Comparison of ENCODE assay signal across 15 mouse cellular contexts in genomic region chr3:101097146-101097800, GRCm38 (mm10). TPM values are rescaled to one million over a fixed set of nuclear protein-coding genes. Genes with fewer than 3 reads are reported as not detected.
DNase-seq lines count a peak whose midpoint lies in the region; ATAC-seq and TF ChIP-seq lines count a peak whose summit lies in the region.
"Had no signal": no experiment of that assay in that cellular context is flagged by ENCODE, and none has a peak within 500 bp of the region (broad histone marks: within the 10 kb centered on the region; RNA-seq: fewer than 3 reads in every experiment).

No protein-coding gene starts in this region.

- H3K4me1 ChIP-seq in midbrain, embryonic 11.5 days (ENCODE audit: control insufficient read depth, insufficient read depth, low read length), result no peaks in the 10 kb centered on the region
- H3K4me1 ChIP-seq in midbrain, embryonic 10.5 days, result peaks cover 33% of the 10 kb centered on the region
- H3K4me1 ChIP-seq in embryonic facial prominence, embryonic 10.5 days, result peaks cover 30% of the 10 kb centered on the region
- H3K4me1 ChIP-seq in forebrain, postnatal 0 days (ENCODE audit: insufficient read depth), result 0 out of 2 replicates have a peak, but pooled peaks cover 10% of the 10 kb centered on the region
- no peaks in the 10 kb centered on the region for H3K4me1 ChIP-seq in liver, postnatal 0 days (ENCODE audit: insufficient read depth)

- H3K36me3 ChIP-seq in midbrain, embryonic 11.5 days (ENCODE audit: control insufficient read depth, insufficient read depth, low read length), result no peaks in the 10 kb centered on the region
- no peaks in the 10 kb centered on the region for H3K36me3 ChIP-seq in midbrain, embryonic 10.5 days
- no peaks in the 10 kb centered on the region; the same call in 1 of the 2 replicates for H3K36me3 ChIP-seq in embryonic facial prominence, embryonic 10.5 days (replicated peaks)
- no peaks in the 10 kb centered on the region for H3K36me3 ChIP-seq in forebrain, postnatal 0 days (ENCODE audit: insufficient read depth)
- H3K36me3 ChIP-seq in liver, postnatal 0 days (replicated peaks; ENCODE audit: insufficient read depth, low read length), result no peaks in the 10 kb centered on the region
- H3K36me3 ChIP-seq: heart, embryonic 13.5 days; kidney, embryonic 15.5 days had no signal

- TF ChIP-seq EP300 in liver, postnatal 0 days (IDR thresholded peaks at IDR 0.05; ENCODE audit: low read depth), result no peak

- no peak for TF ChIP-seq CTCF in forebrain, postnatal 0 days (IDR thresholded peaks at IDR 0.05; ENCODE audit: low read depth)
- TF ChIP-seq CTCF in liver, postnatal 0 days (IDR thresholded peaks at IDR 0.05; ENCODE audit: low read depth), result no peak

- no peak for ATAC-seq in midbrain, embryonic 11.5 days (ENCODE audit: low FRiP score)
- ATAC-seq in forebrain, postnatal 0 days, result no peak
- no peak for ATAC-seq in liver, postnatal 0 days

- H3K9ac ChIP-seq in midbrain, embryonic 11.5 days (ENCODE audit: low read length), result no peak overlapping the region
- no peak overlapping the region for H3K9ac ChIP-seq in forebrain, postnatal 0 days
- no peak overlapping the region for H3K9ac ChIP-seq in liver, postnatal 0 days (replicated peaks)
- H3K9ac ChIP-seq: embryonic facial prominence, embryonic 12.5 days; heart, embryonic 13.5 days; kidney, embryonic 15.5 days had no signal

- no peak overlapping the region for H3K27ac ChIP-seq in midbrain, embryonic 11.5 days (ENCODE audit: low read depth, low read length)
- H3K27ac ChIP-seq in midbrain, embryonic 10.5 days (replicated peaks), result no peak overlapping the region
- H3K27ac ChIP-seq in embryonic facial prominence, embryonic 10.5 days (replicated peaks), result no peak overlapping the region
- no peak overlapping the region for H3K27ac ChIP-seq in forebrain, postnatal 0 days (ENCODE audit: low read depth, low read length)
- H3K27ac ChIP-seq in liver, postnatal 0 days (ENCODE audit: low read depth), result no peak overlapping the region
- H3K27ac ChIP-seq: embryonic facial prominence, embryonic 12.5 days; heart, embryonic 13.5 days; kidney, embryonic 15.5 days had no signal

- H3K27me3 ChIP-seq in midbrain, embryonic 11.5 days (ENCODE audit: control insufficient read depth, insufficient read depth, low read length), result no peaks in the 10 kb centered on the region; the same call in 1 of the 2 replicates
- no peaks in the 10 kb centered on the region for H3K27me3 ChIP-seq in midbrain, embryonic 10.5 days (ENCODE audit: low read depth, poor library complexity, severe bottlenecking)
- H3K27me3 ChIP-seq in embryonic facial prominence, embryonic 10.5 days (replicated peaks; ENCODE audit: low read depth, poor library complexity, severe bottlenecking), result no peaks in the 10 kb centered on the region
- no peaks in the 10 kb centered on the region for H3K27me3 ChIP-seq in forebrain, postnatal 0 days (ENCODE audit: insufficient read depth, low read length)
- H3K27me3 ChIP-seq in liver, postnatal 0 days (ENCODE audit: insufficient read depth, low read length), result no peaks in the 10 kb centered on the region
- H3K27me3 ChIP-seq: embryonic facial prominence, embryonic 12.5 days; heart, embryonic 13.5 days; kidney, embryonic 15.5 days had no signal

- WGBS in midbrain, embryonic 11.5 days, result 79% methylated on average over 9 of the region's 9 CpGs
- 77% methylated on average over 9 of the region's 9 CpGs for WGBS in midbrain, embryonic 10.5 days
- 74% methylated on average over 9 of the region's 9 CpGs for WGBS in embryonic facial prominence, embryonic 10.5 days
- WGBS in forebrain, postnatal 0 days, result 43% methylated on average over 9 of the region's 9 CpGs
- WGBS in liver, postnatal 0 days (ENCODE audit: insufficient replicate concordance), result 70% methylated on average over 9 of the region's 9 CpGs

- peak; percentile 63 to 64 for DNase-seq in cerebellum, postnatal 10 days
- no peak for DNase-seq in cerebellum, adult 9-10 months
- peak; percentile 69 for DNase-seq in midbrain, embryonic 11.5 days (ENCODE audit: low spot score, missing footprints)
- DNase-seq in midbrain, embryonic 10.5 days (ENCODE audit: low spot score), result no peak
- peak; percentile 41 for DNase-seq in embryonic facial prominence, embryonic 10.5 days (ENCODE audit: low spot score)
- DNase-seq in forebrain, postnatal 0 days, result peak; percentile 41
- DNase-seq in urinary bladder, postnatal 14 days (ENCODE audit: low spot score), result no peak
- DNase-seq in liver, postnatal 0 days, result no peak
- DNase-seq: adrenal gland, postnatal 10 days; heart, postnatal 4 days; right cerebral cortex, postnatal 14 days had no signal

- H3K4me3 ChIP-seq in midbrain, embryonic 11.5 days (ENCODE audit: low read depth, low read length), result no peak overlapping the region
- H3K4me3 ChIP-seq in midbrain, embryonic 10.5 days, result no peak overlapping the region
- no peak overlapping the region for H3K4me3 ChIP-seq in embryonic facial prominence, embryonic 10.5 days
- H3K4me3 ChIP-seq in forebrain, postnatal 0 days (ENCODE audit: low read depth, low read length), result no peak overlapping the region
- H3K4me3 ChIP-seq in liver, postnatal 0 days (ENCODE audit: low read depth, low read length), result no peak overlapping the region
- H3K4me3 ChIP-seq: embryonic facial prominence, embryonic 12.5 days; heart, embryonic 13.5 days; kidney, embryonic 15.5 days had no signal

- H3K9me3 ChIP-seq in midbrain, embryonic 11.5 days (ENCODE audit: control insufficient read depth, low read length), result no peaks in the 10 kb centered on the region
- H3K9me3 ChIP-seq in midbrain, embryonic 10.5 days (replicated peaks), result no peaks in the 10 kb centered on the region
- no peaks in the 10 kb centered on the region for H3K9me3 ChIP-seq in embryonic facial prominence, embryonic 10.5 days
- H3K9me3 ChIP-seq in forebrain, postnatal 0 days (ENCODE audit: low read length), result no peaks in the 10 kb centered on the region
- H3K9me3 ChIP-seq in liver, postnatal 0 days (ENCODE audit: low read length), result no peaks in the 10 kb centered on the region
- H3K9me3 ChIP-seq: embryonic facial prominence, embryonic 12.5 days; heart, embryonic 13.5 days; kidney, embryonic 15.5 days had no signal

- no peak overlapping the region for H3K4me2 ChIP-seq in midbrain, embryonic 11.5 days
- no peak overlapping the region for H3K4me2 ChIP-seq in forebrain, postnatal 0 days (ENCODE audit: low read depth)
- no peak overlapping the region for H3K4me2 ChIP-seq in liver, postnatal 0 days (ENCODE audit: low read depth, low read length)
- H3K4me2 ChIP-seq: embryonic facial prominence, embryonic 12.5 days; heart, embryonic 13.5 days; kidney, embryonic 15.5 days; liver, embryonic 11.5 days had no signal

RNA-seq across cellular contexts. Expression of gene Ptgfrn, which starts 12.8 kb away (rescaled TPM):
- 2.3 and 2.6 TPM in 2 replicates for polyA plus RNA-seq in midbrain, embryonic 11.5 days (2014; fragmentation: Nextera tagmentation; extraction: Ambion mirVana)
- 1.9 TPM in 2 replicates for polyA plus RNA-seq in midbrain, embryonic 10.5 days (2016; fragmentation: Nextera tagmentation; extraction: Ambion mirVana)
- polyA plus RNA-seq in embryonic facial prominence, embryonic 10.5 days (2016; fragmentation: Nextera tagmentation; extraction: Ambion mirVana), result 3.9 and 4.1 TPM in 2 replicates
- total RNA-seq in forebrain, postnatal 0 days (2014; rRNA removed), result 37.7 and 40.2 TPM in 2 replicates
- 2.7 and 3.2 TPM in 2 replicates for polyA plus RNA-seq in forebrain, postnatal 0 days (2015; fragmentation: Nextera tagmentation; extraction: Ambion mirVana)
- polyA plus RNA-seq in liver, postnatal 0 days (2015; fragmentation: Nextera tagmentation; extraction: Ambion mirVana), result 0.26 and 0.35 TPM in 2 replicates

Comparison
In these comparisons a context has a peak if more than half of its experiments do, and no peak if none do; other contexts are left out.
1. DNase-seq: peak in cerebellum, postnatal 10 days (2 of 2), midbrain, embryonic 11.5 days (single experiment), embryonic facial prominence, embryonic 10.5 days (single experiment) and forebrain, postnatal 0 days (single experiment); none in cerebellum, adult 9-10 months (single experiment), midbrain, embryonic 10.5 days (single experiment), urinary bladder, postnatal 14 days (single experiment) and liver, postnatal 0 days (single experiment).